Mouse (Mus musculus): ENCODE measurements around the gene Tsga10ip. TPM values are rescaled to one million over a fixed set of nuclear protein-coding genes. Genes with fewer than 3 reads are reported as not detected.
"Not testable (repeated sequence)": the region's sequence is repeated elsewhere in the genome, so short reads cannot be mapped to it uniquely, and the experiment has no call there.

The Tsga10ip gene
- total RNA-seq, 2 experiments from 2014 or later: not detected

- intact Hi-C loops (cut with DNase I): no loop called here
- no peak for DNase-seq (ENCODE audit: low spot score in 2 of 2)
Observed at GRCm38 (mm10) chr19:5362186-5362585, 40.1 kb downstream of the Tsga10ip start.

- intact Hi-C loops (cut with DNase I): no loop called here
- DNase-seq (ENCODE audit: low spot score in 2 of 2): no peak
Observed at GRCm38 (mm10) chr19:5356080-5356479, 46.2 kb downstream of the Tsga10ip start.

GRCm38 (mm10) chr19:5353609-5354008 lies 48.7 kb downstream of the Tsga10ip start:
- DNase-seq (ENCODE audit: low spot score in 2 of 2): no peak
- intact Hi-C loops (cut with DNase I): no loop called here

- DNase-seq (ENCODE audit: low spot score in 2 of 2): not testable (repeated sequence)
- intact Hi-C loops (cut with DNase I): loop anchor here (5.0 kb wide), 1 partner anchor 47 kb away; no protein-coding TSS in a partner anchor
Observed at GRCm38 (mm10) chr19:5349502-5349873, 52.8 kb downstream of the Tsga10ip start, which contains the start of gene Cst6. TSS of gene Cst6 (minus strand) at chr19:5349574.

GRCm38 (mm10) chr19:5348526-5349501 lies 53.5 kb downstream of the Tsga10ip start:
- intact Hi-C loops (cut with DNase I): loop anchor here (5.0 kb wide), 1 partner anchor 47 kb away; no protein-coding TSS in a partner anchor
- DNase-seq (ENCODE audit: low spot score in 2 of 2): peak; percentile 25 to 40

- DNase-seq (ENCODE audit: low spot score in 2 of 2): no peak
- intact Hi-C loops (cut with DNase I): loop anchor here (5.0 kb wide), 1 partner anchor 46 kb away; no protein-coding TSS in a partner anchor
Observed at GRCm38 (mm10) chr19:5348064-5348463, 54.3 kb downstream of the Tsga10ip start.

GRCm38 (mm10) chr19:5345297-5346131 lies 56.8 kb downstream of the Tsga10ip start:
- no peak for DNase-seq (ENCODE audit: low spot score in 2 of 2)
- intact Hi-C loops (cut with DNase I): loop anchor here (5.0 kb wide), 1 partner anchor 43 kb away; no protein-coding TSS in a partner anchor

- DNase-seq (ENCODE audit: low spot score in 2 of 2): no peak
- intact Hi-C loops (cut with DNase I): no loop called here
Observed at GRCm38 (mm10) chr19:5341360-5341759, 61.0 kb downstream of the Tsga10ip start.

Other genes with a start within 250 kb of the Tsga10ip start
- 10 to 100 TPM; 60.3 to 62.2 TPM for gene Pacs1, start 129.4 kb downstream of the Tsga10ip start, total RNA-seq (2021)
- gene Sf3b2, start 107.1 kb downstream of the Tsga10ip start, total RNA-seq (2021): 100 to 1,000 TPM; 196 to 198 TPM
- gene Gal3st3, start 104.2 kb downstream of the Tsga10ip start, total RNA-seq (2021): 10 to 100 TPM; 84.3 to 92.4 TPM
- not detected for gene Catsper1, start 66.8 kb downstream of the Tsga10ip start, total RNA-seq (2021)
- 10 to 100 TPM; 21.2 to 23.9 TPM for gene Cst6, start 53.0 kb downstream of the Tsga10ip start, total RNA-seq (2021)
- gene Eif1ad, start 35.8 kb downstream of the Tsga10ip start, total RNA-seq (2021): 10 to 100 TPM; 24.9 to 25.6 TPM
- gene Banf1, start 35.4 kb downstream of the Tsga10ip start, total RNA-seq (2021): 10 to 100 TPM; 83.4 to 84.4 TPM
- gene Sart1, start 13.8 kb downstream of the Tsga10ip start, total RNA-seq (2021): 10 to 100 TPM; 87.9 to 92.8 TPM
- 100 to 1,000 TPM; 197 to 233 TPM for gene Drap1, start 22.5 kb upstream of the Tsga10ip start, total RNA-seq (2021)
- 10 to 100 TPM; 70.2 to 73.3 TPM for gene AI837181, start 22.6 kb upstream of the Tsga10ip start, total RNA-seq (2021)
- not detected for gene Fosl1, start 45.0 kb upstream of the Tsga10ip start, total RNA-seq (2021)
- gene Ccdc85b, start 55.4 kb upstream of the Tsga10ip start, total RNA-seq (2021): 10 to 100 TPM; 26.4 to 27.9 TPM
- gene Fibp, start 58.1 kb upstream of the Tsga10ip start, total RNA-seq (2021): 10 to 100 TPM; 81.9 to 92.9 TPM
- gene Ctsw, start 66.0 kb upstream of the Tsga10ip start, total RNA-seq (2021): under 1 TPM; 0.73 to 0.80 TPM
- gene Efemp2, start 71.4 kb upstream of the Tsga10ip start, total RNA-seq (2021): 10 to 100 TPM; 15.2 to 16.4 TPM
- gene Mus81, start 85.9 kb upstream of the Tsga10ip start, total RNA-seq (2021): 10 to 100 TPM; 30.7 to 30.9 TPM
- 1,000 to 10,000 TPM; 1,474 to 1,552 TPM for gene Cfl1, start 87.9 kb upstream of the Tsga10ip start, total RNA-seq (2021)
- gene 1700020D05Rik, start 101.3 kb upstream of the Tsga10ip start, total RNA-seq (2021): 1 to 10 TPM; 5.1 to 7.7 TPM
- gene Snx32, start 108.0 kb upstream of the Tsga10ip start, total RNA-seq (2021): 10 to 100 TPM; 80.4 to 81.0 TPM
- not detected for gene Ovol1, start 158.1 kb upstream of the Tsga10ip start, total RNA-seq (2021)
- gene Ap5b1, start 165.5 kb upstream of the Tsga10ip start, total RNA-seq (2021): 1 to 10 TPM; 5.2 to 6.4 TPM
- 10 to 100 TPM; 68.0 to 82.1 TPM for gene Rnaseh2c, start 199.3 kb upstream of the Tsga10ip start, total RNA-seq (2021)
- 10 to 100 TPM; 83.9 to 93.4 TPM for gene Kat5, start 207.7 kb upstream of the Tsga10ip start, total RNA-seq (2021)
- 10 to 100 TPM; 20.5 to 20.6 TPM for gene Rela, start 235.0 kb upstream of the Tsga10ip start, total RNA-seq (2021)